Mouse (Mus musculus) Patski (cell line): ENCODE results near the gene Akap6. TPM values are rescaled to one million over a fixed set of nuclear protein-coding genes. Genes with fewer than 3 reads are reported as not detected.

Experiments used
- ATAC-seq: fragments of 100-300 bp; one replicate; pipeline ENCODE4 v1.8.0; 2021
- CTCF ChIA-PET: fragments of 350-600 bp; sonication (Branson Sonifier 250); formaldehyde crosslinking; loops from one replicate; lab custom pipeline; 2022; ENCODE audit warnings: inconsistent platforms; lab: Charles Lee
- POLR2A ChIA-PET: fragments of 350-600 bp; sonication (Branson Sonifier 250); formaldehyde crosslinking; loops from one replicate; lab custom pipeline; 2022; ENCODE audit warnings: antibody characterized with exemption, inconsistent platforms; lab: Charles Lee
- DNase-seq: peaks from one replicate; pipeline ENCODE4 v3.0.0-alpha.2; 2011; ENCODE audit warnings: low read depth, low spot score
- H3K27me3 ChIP-seq: fragments of 371-371 bp; one replicate; pipeline ENCODE4 v1.5.1; 2021
- CTCF ChIP-seq: fragments of 100-300 bp; IDR thresholded peaks from one replicate; pipeline ENCODE4 v1.5.1; 2021
- in situ Hi-C: fragments of 300-500 bp; cut with MboI; formaldehyde crosslinking; loops from 3 replicates; pipeline ENCODE4 v1.11.1; 2018; ENCODE audit warnings: low pct_unique_long_range_greater_than_20kb, mixed read lengths
- polyA plus RNA-seq: library from polyadenylated mRNA; unstranded; gene quantifications from one replicate; pipeline ENCODE4 v1.2.3, GENCODE M21; 2021

The Akap6 gene
- polyA plus RNA-seq, 1 experiment from 2014 or later, result 0.64 TPM

DNA sequence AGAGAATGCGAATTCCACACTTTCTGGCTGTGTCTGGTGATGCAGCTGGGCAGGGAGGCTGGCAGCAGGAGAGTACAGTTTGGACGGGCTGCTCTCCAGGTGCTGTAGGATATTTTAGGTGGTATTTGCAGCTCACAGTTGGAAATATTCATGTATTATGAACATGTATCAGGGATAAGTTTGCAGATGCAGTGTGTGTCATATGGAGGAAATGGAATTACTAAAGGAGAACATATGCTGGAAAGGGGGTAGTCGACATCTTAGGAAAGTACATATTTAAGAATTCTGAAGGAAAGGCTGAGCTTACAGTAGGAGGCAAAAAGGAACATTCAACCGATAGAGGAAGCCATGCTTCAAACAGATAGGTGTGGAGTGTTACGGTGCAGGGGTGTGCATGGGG lies 42.6 kb downstream of the Akap6 start:
- DNase-seq (no peak), ATAC-seq (no peak)
- CTCF ChIA-PET, result interaction anchor here (1.1 to 1.2 kb wide), 2 partner anchors 11 to 16 kb away, joined by 3 read pairs; no protein-coding TSS in a partner anchor
- no peaks in the 10 kb centered on the region for H3K27me3 ChIP-seq
- in situ Hi-C loops, result no loop called here
- TF ChIP-seq CTCF, result no peak
- POLR2A ChIA-PET, result no interaction called here

GRCm38 (mm10) chr12:52750006-52750405 lies 50.8 kb downstream of the Akap6 start:
- ChIA-PET CTCF (no interaction called here), POLR2A (no interaction called here)
- in situ Hi-C loops, result no loop called here
- H3K27me3 ChIP-seq, result no peaks in the 10 kb centered on the region
- TF ChIP-seq CTCF, result no peak
- no peak for DNase-seq
- no peak for ATAC-seq

GRCm38 (mm10) chr12:52755649-52756048 lies 56.5 kb downstream of the Akap6 start:
- CTCF ChIA-PET, result no interaction called here
- no peaks in the 10 kb centered on the region for H3K27me3 ChIP-seq
- ATAC-seq (no peak), DNase-seq (no peak)
- no peak for TF ChIP-seq CTCF
- in situ Hi-C loops, result no loop called here
- POLR2A ChIA-PET, result no interaction called here

- in situ Hi-C loops, result no loop called here
- H3K27me3 ChIP-seq, result no peaks in the 10 kb centered on the region
- CTCF ChIA-PET, result no interaction called here
- no peak for DNase-seq
- no peak for ATAC-seq
- TF ChIP-seq CTCF, result no peak
- POLR2A ChIA-PET, result no interaction called here
These were observed 58.7 kb downstream of the Akap6 start for GRCm38 (mm10) chr12:52757881-52758280.

DNA sequence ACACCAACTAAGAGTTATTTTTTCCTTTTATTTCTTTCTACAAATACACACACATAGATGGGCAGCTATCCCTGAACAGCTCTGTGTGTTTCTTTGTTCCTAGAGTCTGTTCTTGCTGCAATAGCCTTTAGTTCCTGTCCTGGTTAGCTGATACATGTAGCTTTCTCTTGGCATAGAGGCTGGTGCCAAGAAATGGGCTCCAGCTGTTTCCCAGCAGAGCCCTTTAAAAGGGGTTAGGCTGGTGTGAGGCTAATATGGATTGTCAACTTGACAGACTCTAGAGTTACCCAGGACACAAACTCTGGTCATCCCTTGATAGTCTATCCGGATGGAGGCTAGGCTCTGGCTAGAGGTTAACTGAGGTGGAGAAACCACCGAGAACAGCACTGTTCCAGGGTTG lies 64.9 kb downstream of the Akap6 start:
- in situ Hi-C loops, result no loop called here
- H3K27me3 ChIP-seq, result no peaks in the 10 kb centered on the region
- no peak for ATAC-seq
- ChIA-PET CTCF (no interaction called here), POLR2A (no interaction called here)
- no peak for DNase-seq
- TF ChIP-seq CTCF, result no peak

- in situ Hi-C loops, result no loop called here
- DNase-seq, result no peak
- no peak for ATAC-seq
- TF ChIP-seq CTCF, result no peak
- POLR2A ChIA-PET, result no interaction called here
- no peaks in the 10 kb centered on the region for H3K27me3 ChIP-seq
- CTCF ChIA-PET, result no interaction called here
These were observed 65.6 kb downstream of the Akap6 start for GRCm38 (mm10) chr12:52764810-52765209.

DNA sequence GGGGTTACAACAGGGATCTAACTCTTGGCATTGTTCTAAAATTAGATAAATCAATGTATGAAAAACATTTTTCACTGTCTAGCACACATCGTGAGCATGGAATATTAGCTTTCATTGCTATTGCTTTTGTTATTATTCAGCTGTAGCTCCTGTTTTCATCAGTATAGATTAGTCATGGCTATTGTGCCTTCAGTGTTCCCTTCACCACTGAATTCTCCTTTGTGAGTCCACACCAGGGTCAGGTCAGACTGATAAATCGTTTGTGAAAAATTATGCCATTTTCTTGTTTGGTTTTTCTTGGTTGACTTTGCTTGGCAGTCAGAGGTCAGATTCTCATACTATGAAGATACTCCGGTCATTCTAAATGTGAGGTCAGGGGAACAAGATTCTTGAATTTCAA lies 70.4 kb downstream of the Akap6 start:
- no peak for TF ChIP-seq CTCF
- in situ Hi-C loops, result no loop called here
- POLR2A ChIA-PET, result no interaction called here

GRCm38 (mm10) chr12:52771931-52772330 lies 72.7 kb downstream of the Akap6 start:
- ChIA-PET POLR2A (no interaction called here), CTCF (no interaction called here)
- ATAC-seq (no peak), DNase-seq (no peak)
- no peak for TF ChIP-seq CTCF
- H3K27me3 ChIP-seq, result no peaks in the 10 kb centered on the region
- in situ Hi-C loops, result no loop called here

More for the DNA sequence above, 70.4 kb downstream of the Akap6 start:
- no peaks in the 10 kb centered on the region for H3K27me3 ChIP-seq
- no peak for DNase-seq
- CTCF ChIA-PET, result interaction anchor here (1.3 kb wide), 1 partner anchor 9 kb away, joined by 5 read pairs; no protein-coding TSS in a partner anchor
- ATAC-seq, result no peak

DNA sequence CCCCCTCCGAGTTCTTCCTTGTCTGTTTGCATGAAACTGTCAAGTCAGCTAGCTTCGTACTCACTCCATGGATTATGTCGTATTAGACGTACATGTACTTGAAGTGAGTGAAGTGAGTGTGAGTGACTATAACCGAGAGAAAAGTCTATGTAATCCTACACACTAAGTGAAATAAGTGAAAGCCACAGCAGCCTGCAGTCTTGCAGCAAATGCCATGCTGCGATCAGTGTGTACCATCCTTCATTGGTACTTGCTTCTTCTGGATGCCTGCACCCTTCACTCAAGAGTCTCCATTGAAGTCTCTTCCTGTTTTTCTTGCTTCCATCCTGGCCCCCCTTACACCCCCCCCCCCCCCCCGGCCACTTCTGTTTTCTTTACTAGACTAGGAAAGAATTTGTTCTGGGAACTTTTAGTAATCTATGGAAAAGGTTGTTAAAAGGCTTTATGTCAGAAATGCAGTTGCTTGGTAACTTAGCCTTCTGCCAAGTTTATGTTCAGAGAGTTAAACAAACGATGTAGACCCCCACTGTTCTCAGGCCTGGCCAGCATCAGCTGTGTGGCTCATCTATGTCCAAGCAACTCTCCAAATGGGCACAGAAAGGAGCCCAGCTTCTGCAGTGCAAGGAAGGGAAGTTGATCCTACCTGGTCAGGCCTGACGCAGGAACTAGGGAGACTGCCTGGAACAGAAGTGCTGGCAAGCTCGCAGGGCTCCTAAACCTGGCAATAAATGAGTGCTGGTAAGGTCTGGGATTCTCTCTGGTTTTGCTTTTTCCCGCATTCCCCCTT lies 73.5 kb downstream of the Akap6 start:
- ChIA-PET CTCF (no interaction called here), POLR2A (no interaction called here)
- no peak for ATAC-seq
- in situ Hi-C loops, result no loop called here
- no peaks in the 10 kb centered on the region for H3K27me3 ChIP-seq
- TF ChIP-seq CTCF, result no peak
- DNase-seq, result no peak

GRCm38 (mm10) chr12:52773847-52774246 lies 74.7 kb downstream of the Akap6 start:
- H3K27me3 ChIP-seq, result no peaks in the 10 kb centered on the region
- in situ Hi-C loops, result no loop called here
- TF ChIP-seq CTCF, result no peak
- ATAC-seq (no peak), DNase-seq (no peak)
- ChIA-PET POLR2A (no interaction called here), CTCF (no interaction called here)

- DNase-seq (no peak), ATAC-seq (no peak)
- ChIA-PET POLR2A (no interaction called here), CTCF (no interaction called here)
- no peak for TF ChIP-seq CTCF
- no peaks in the 10 kb centered on the region for H3K27me3 ChIP-seq
- in situ Hi-C loops, result no loop called here
These were observed 75.2 kb downstream of the Akap6 start for GRCm38 (mm10) chr12:52774382-52774781.
